ENCODE assay signal across 7 mouse cellular contexts in the genomic region with DNA sequence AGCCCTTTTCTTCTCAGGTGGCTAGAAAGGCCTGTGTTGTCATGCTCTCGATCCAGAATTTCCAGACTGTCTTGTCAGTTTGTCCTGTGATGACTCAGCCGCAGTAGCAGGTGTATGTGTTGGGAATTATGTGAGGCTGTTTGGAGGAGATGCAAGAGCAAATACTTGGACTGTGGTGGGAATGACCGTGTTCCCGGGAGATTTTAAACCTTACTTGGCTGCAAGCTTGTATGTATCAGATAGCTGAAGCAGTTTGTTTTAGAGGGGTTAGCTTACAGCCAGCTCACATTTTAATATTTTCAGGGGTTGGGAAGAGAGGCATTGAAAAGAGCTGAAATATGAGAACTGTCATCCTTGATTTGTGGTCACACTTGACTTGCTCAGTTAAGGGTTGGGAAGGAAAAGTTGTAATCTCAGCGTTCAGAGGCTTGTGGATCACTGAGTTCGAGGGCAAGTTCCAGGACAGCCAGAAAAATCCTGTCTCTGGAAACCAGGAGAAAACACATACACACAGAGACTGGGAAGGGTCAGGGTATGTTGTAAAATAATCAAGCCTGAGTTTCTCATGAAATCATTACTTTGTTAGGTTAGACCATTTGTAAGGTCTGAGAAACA. TPM values are rescaled to one million over a fixed set of nuclear protein-coding genes. Genes with fewer than 3 reads are reported as not detected.
DNase-seq lines count a peak whose midpoint lies in the region; ATAC-seq lines count a peak whose summit lies in the region.

No protein-coding gene starts in this region.

- peak overlapping the region; percentile 63 for H3K4me2 ChIP-seq in lung, embryonic 15.5 days
- peak overlapping the region; percentile 53; the same call in 1 of the 2 replicates for H3K4me2 ChIP-seq in forebrain, embryonic 15.5 days (replicated peaks)
- peak overlapping the region; percentile 59 for H3K4me2 ChIP-seq in limb, embryonic 15.5 days

- 55% methylated on average over 6 of the region's 6 CpGs for WGBS in lung, embryonic 15.5 days
- 90% methylated on average over 6 of the region's 6 CpGs for WGBS in forebrain, embryonic 15.5 days
- WGBS in limb, embryonic 15.5 days: 62% methylated on average over 6 of the region's 6 CpGs

- no peak for DNase-seq in lung, postnatal 14 days
- DNase-seq in yolk sac, embryonic 10.5 days (ENCODE audit: low spot score): peak; percentile 19
- no peak for DNase-seq in embryo, embryonic 10 days (ENCODE audit: low spot score)
- no peak for DNase-seq in cerebellum, adult 8-10 months

- H3K9ac ChIP-seq in lung, embryonic 15.5 days: 0 out of 2 replicates have a peak overlapping the region, but pooled peaks have one; percentile 83
- H3K9ac ChIP-seq in forebrain, embryonic 15.5 days (replicated peaks): 0 out of 2 replicates have a peak overlapping the region, but pooled peaks have one; percentile 77
- H3K9ac ChIP-seq in limb, embryonic 15.5 days: no peak overlapping the region

- ATAC-seq in lung, embryonic 15.5 days (ENCODE audit: borderline replicate concordance, extremely low read depth, low FRiP score, low TSS enrichment): no peak
- ATAC-seq in forebrain, embryonic 15.5 days (replicated peaks): no peak
- no peak for ATAC-seq in limb, embryonic 15.5 days (ENCODE audit: insufficient number of reproducible peaks, low FRiP score, low TSS enrichment, low read depth)

- peaks cover 23% of the 10 kb centered on the region for H3K4me1 ChIP-seq in lung, embryonic 15.5 days
- H3K4me1 ChIP-seq in forebrain, embryonic 15.5 days: peaks cover 32% of the 10 kb centered on the region
- peaks cover 29% of the 10 kb centered on the region for H3K4me1 ChIP-seq in limb, embryonic 15.5 days

- no peaks in the 10 kb centered on the region for H3K27me3 ChIP-seq in lung, embryonic 15.5 days
- no peaks in the 10 kb centered on the region for H3K27me3 ChIP-seq in forebrain, embryonic 15.5 days
- no peaks in the 10 kb centered on the region for H3K27me3 ChIP-seq in limb, embryonic 15.5 days

- peak overlapping the region; percentile 76 for H3K4me3 ChIP-seq in lung, embryonic 15.5 days
- peak overlapping the region; percentile 52; the same call in 1 of the 2 replicates for H3K4me3 ChIP-seq in forebrain, embryonic 15.5 days
- peak overlapping the region; percentile 79 for H3K4me3 ChIP-seq in limb, embryonic 15.5 days

- H3K36me3 ChIP-seq in lung, embryonic 15.5 days: peaks cover 27% of the 10 kb centered on the region
- H3K36me3 ChIP-seq in forebrain, embryonic 15.5 days: peaks cover 24% of the 10 kb centered on the region
- H3K36me3 ChIP-seq in limb, embryonic 15.5 days: peaks cover 29% of the 10 kb centered on the region

- H3K9me3 ChIP-seq in lung, embryonic 15.5 days: no peaks in the 10 kb centered on the region
- H3K9me3 ChIP-seq in forebrain, embryonic 15.5 days: no peaks in the 10 kb centered on the region
- H3K9me3 ChIP-seq in limb, embryonic 15.5 days: no peaks in the 10 kb centered on the region

- no peak overlapping the region for H3K27ac ChIP-seq in lung, embryonic 15.5 days
- no peak overlapping the region for H3K27ac ChIP-seq in forebrain, embryonic 15.5 days (replicated peaks)
- 0 out of 2 replicates have a peak overlapping the region, but pooled peaks have one; percentile 34 for H3K27ac ChIP-seq in limb, embryonic 15.5 days

RNA-seq across cellular contexts. Expression of a gene that starts 2.0 kb away (rescaled TPM):
- polyA plus RNA-seq in lung, embryonic 15.5 days (2015; fragmentation: Nextera tagmentation; extraction: Ambion mirVana): 265 and 273 TPM in 2 replicates
- polyA plus RNA-seq in forebrain, embryonic 15.5 days (2015; fragmentation: Nextera tagmentation; extraction: Ambion mirVana): 452 and 469 TPM in 2 replicates
- polyA plus RNA-seq in limb, embryonic 15.5 days (2015; fragmentation: Nextera tagmentation; extraction: Ambion mirVana): 315 and 319 TPM in 2 replicates

RNA-seq across cellular contexts. Expression of a gene that starts 12.0 kb away (rescaled TPM):
- 9.0 and 9.8 TPM in 2 replicates for polyA plus RNA-seq in lung, embryonic 15.5 days (2015; fragmentation: Nextera tagmentation; extraction: Ambion mirVana)
- polyA plus RNA-seq in forebrain, embryonic 15.5 days (2015; fragmentation: Nextera tagmentation; extraction: Ambion mirVana): 4.6 and 5.8 TPM in 2 replicates
- polyA plus RNA-seq in limb, embryonic 15.5 days (2015; fragmentation: Nextera tagmentation; extraction: Ambion mirVana): 5.8 and 6.4 TPM in 2 replicates

RNA-seq across cellular contexts. Expression of a gene that starts 50.8 kb away (rescaled TPM):
- 2.7 and 2.8 TPM in 2 replicates for polyA plus RNA-seq in lung, embryonic 15.5 days (2015; fragmentation: Nextera tagmentation; extraction: Ambion mirVana)
- 6.4 and 7.7 TPM in 2 replicates for polyA plus RNA-seq in forebrain, embryonic 15.5 days (2015; fragmentation: Nextera tagmentation; extraction: Ambion mirVana)
- polyA plus RNA-seq in limb, embryonic 15.5 days (2015; fragmentation: Nextera tagmentation; extraction: Ambion mirVana): 3.6 and 4.8 TPM in 2 replicates

RNA-seq across cellular contexts. Expression of a gene that starts 58.5 kb away (rescaled TPM):
- polyA plus RNA-seq in lung, embryonic 15.5 days (2015; fragmentation: Nextera tagmentation; extraction: Ambion mirVana): not detected in 2 replicates
- not detected in 2 replicates for polyA plus RNA-seq in forebrain, embryonic 15.5 days (2015; fragmentation: Nextera tagmentation; extraction: Ambion mirVana)
- not detected in 2 replicates for polyA plus RNA-seq in limb, embryonic 15.5 days (2015; fragmentation: Nextera tagmentation; extraction: Ambion mirVana)
